Mouse (Mus musculus) right cerebral cortex, postnatal 10 days (tissue): Measurements from ENCODE around the gene Kirrel3.

ENCODE experiments used
- DNase-seq, 2 experiments: peaks; one replicate each; pipeline ENCODE4 v3.0.0; 2021; ENCODE audit warnings: low spot score in 2 of 2

The Kirrel3 gene

GRCm38 (mm10) chr9:34600326-34600725 lies 114.6 kb downstream of the Kirrel3 start:
- DNase-seq = no peak

DNA sequence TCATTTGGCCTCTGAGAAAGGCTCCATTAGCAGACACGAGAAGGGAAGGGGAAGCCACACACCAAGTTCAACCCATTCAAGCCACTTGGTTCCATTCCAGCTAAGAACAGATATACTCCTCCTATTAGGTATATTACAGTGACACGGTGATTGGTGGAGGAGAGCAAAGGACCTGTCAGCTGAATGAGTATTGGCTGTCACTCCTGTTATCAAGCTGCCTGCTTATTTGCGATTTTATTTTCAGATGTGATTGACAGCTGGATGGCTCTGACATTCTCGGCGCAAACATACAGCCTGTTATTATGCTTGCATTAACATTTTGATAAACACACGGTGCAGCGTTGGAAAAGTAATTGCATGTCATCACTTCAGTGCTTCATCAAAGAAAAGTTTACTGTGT lies 118.1 kb downstream of the Kirrel3 start:
- no peak for DNase-seq

- DNase-seq = no peak
Observed at GRCm38 (mm10) chr9:34604931-34605330, 119.2 kb downstream of the Kirrel3 start.

DNA sequence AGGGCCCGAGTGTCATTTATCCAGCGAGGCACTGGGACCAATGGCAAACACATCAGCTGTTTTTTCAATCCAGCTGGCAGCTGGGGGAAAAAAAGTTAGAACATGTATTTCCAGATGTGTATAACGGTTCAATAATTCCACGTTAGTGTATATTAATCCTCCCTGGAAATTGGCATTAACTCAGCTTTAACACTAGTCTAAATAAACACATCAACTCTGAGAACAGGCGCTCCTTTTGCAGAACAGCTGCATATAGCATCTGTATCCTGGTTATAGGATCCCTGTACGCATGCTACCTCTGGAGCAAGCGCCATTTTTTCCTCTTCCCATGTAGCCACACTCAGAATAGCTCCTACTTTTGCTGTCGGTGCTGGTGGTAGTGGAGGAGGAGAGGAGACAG lies 119.8 kb downstream of the Kirrel3 start:
- no peak for DNase-seq

- DNase-seq = no peak
Observed at GRCm38 (mm10) chr9:34607976-34608375, 122.3 kb downstream of the Kirrel3 start.

DNA sequence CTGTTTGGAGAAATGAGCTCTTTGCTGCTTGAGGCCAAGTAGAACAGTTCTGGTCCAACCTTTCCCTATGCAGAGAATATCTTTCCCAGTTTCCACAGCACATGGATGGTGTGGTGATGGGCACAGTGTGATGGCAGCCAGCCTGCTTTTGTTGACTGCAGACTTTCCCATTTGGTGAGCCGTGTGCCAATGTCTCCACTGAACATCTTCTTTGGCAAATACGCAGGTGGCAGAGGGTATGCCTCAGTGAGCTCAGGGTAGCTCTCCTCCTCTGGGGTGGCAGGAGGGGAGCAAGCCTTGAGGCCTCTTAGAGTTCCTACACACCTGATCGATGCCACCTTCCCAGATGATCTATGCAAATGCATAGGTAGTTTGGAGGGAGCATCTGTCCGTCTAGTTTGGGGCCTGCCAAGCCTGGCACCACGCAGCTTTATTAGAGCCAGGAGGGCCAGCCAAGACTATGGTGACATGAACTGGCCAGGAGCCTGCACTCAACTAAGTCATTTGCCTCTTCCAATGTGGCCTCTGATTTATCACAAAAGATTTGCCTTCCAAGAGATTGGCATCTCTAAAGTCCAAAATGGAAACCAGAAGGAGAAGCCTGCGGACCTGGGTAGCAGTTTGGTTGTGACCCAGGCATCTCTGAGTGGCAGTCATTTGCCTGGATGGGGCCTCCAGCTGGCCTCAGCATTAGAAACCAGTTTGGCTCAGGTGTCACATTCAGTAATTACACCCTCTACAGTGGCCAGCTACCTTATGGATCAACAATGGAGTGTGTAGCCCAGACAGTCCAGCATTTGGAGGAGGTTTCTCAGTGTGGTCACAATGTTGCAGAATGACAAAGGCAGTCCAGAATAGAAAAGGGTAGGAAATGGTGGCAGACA lies 127.4 kb downstream of the Kirrel3 start:
- DNase-seq = peak in 1 of 2 experiments; percentile 43

GRCm38 (mm10) chr9:34618099-34618498 lies 132.4 kb downstream of the Kirrel3 start:
- DNase-seq = no peak

DNA sequence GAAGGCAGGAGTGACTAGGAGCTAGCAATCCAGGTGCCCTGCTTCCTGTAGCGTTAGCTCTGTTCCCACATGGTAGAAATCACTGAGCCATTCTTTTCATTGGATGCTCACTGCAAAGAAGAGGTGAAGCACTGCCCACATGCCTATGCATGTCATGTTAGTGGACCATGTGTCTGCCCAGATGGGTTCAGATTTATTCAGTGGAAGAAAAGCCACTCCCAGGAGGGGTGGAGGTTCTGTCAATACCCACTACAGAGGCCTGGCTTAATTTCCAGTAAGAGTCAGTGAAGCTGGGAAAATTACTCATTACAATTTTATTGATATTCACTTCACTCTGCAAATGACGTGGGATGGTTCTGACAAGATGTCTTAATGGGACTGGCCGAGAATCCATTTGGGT lies 134.2 kb downstream of the Kirrel3 start:
- DNase-seq = no peak

DNA sequence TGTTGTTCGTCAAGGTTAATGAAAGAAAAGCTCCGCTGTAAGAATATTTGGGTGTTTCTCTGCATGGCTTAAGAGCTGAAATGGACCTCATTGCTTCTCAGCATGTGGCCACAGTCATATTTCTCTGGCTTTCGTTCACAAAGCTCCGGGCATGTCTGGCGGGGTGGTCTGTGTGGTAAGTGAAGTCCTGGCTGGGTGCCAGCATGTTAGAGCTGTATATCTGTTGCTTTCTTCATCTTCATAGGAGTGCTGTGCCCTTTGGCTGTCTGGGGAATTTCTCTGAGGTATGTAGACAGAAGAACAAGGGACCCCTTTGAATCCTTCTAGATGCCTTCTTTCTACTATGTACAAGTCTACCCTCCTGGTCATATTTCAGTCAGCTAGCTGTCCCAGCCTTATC lies 137.8 kb downstream of the Kirrel3 start:
- no peak for DNase-seq

- DNase-seq = no peak
Observed at GRCm38 (mm10) chr9:34624021-34624420, 138.3 kb downstream of the Kirrel3 start.

DNA sequence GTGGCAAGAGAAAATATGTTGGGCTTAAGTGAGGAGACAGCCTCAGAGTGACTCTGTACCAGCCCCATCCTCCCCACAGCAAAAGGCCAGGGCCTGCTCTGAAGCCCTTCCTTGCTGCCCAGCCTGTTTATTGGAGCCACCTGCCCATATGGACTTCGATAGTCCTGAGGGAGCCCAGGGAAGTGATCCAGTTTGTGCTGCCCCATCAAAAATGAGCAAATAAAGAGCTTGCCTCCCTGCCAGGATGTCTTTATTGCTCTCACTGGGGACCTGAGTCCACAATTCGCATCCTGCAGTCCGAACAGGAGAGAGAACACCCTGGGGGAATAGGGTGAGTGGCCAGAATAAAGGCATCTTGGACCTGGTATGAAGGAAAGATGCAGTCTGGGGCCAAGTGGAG lies 143.1 kb downstream of the Kirrel3 start:
- no peak for DNase-seq

DNA sequence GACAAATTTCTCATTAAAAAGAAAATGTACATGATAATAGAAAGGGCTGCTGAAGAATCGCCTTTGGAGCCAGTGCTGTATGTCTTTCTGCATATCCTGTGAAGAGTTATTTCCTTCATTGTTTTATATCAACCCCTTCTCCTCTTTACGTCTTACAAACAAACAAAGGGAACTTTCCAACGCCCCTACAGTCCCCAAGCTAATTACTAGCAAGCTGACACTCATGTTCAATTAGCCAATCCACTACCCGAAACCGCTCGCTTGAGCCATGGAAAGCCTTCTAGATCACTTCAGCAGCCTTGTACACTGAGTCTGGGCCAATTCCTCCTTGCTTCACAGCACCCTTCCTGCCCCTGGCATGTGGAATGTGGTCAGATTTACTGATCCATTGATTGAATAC lies 150.0 kb downstream of the Kirrel3 start:
- no peak for DNase-seq

DNA sequence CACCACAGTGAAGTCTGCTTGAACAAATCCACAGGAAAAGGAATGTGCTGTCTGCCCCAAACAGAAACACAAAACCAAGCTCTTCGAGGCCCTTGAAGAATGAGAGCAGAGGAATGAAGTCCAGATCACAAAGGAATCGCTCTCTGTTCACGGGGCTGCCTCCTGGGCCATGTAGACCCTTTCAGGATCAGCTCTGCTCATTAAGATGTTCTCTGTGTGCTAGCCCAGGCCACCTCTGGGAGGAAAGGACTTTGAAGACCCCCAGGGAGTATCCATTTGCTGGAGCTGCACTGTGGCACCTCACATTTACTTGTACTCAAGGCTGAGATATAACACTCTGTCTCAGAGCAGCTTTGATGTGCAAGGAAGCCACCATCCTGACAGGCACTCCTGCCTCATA lies 158.2 kb downstream of the Kirrel3 start:
- no peak for DNase-seq

DNA sequence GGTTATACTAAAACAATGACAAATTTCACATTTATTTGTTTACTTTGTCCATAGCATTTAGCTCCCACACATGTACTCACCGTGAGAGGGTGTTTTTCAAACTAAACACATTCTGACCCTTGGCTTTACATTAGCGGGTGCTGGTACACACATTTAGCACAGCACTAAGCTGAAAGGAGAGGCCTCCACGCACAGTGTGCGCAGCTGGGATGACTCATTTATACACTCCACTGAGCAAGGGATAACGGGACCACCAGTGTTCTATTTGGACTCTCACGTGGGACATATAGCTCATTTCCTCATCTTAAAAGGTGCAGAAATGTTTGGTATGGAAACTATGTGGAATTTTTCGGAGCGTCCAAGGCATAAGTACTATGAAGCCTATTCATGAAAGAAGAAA lies 158.7 kb downstream of the Kirrel3 start:
- no peak for DNase-seq

GRCm38 (mm10) chr9:34646831-34647230 lies 161.1 kb downstream of the Kirrel3 start:
- no peak for DNase-seq

DNA sequence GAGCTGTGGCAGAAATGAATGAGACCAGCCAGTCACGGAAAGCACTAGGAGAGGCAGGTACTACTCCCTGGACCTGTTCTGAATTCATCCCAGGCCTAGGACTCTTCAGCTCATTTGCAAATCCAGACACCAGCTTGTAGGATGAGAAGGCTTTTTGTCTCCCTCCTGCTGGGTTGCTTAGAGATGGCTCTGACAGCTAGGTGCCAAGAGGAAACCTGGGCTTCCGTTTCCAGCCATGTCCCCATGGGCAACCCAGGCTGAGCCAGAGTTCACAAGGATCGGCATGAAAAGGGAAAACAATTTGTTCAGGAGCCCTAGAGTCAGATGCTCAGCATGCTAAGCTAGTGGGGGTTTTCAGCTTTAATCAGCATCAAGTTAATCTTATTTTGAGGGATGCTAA lies 166.6 kb downstream of the Kirrel3 start:
- DNase-seq = no peak

GRCm38 (mm10) chr9:34653141-34653540 lies 167.4 kb downstream of the Kirrel3 start:
- no peak for DNase-seq

- DNase-seq = no peak
Observed at GRCm38 (mm10) chr9:34660566-34660965, 174.9 kb downstream of the Kirrel3 start.

DNA sequence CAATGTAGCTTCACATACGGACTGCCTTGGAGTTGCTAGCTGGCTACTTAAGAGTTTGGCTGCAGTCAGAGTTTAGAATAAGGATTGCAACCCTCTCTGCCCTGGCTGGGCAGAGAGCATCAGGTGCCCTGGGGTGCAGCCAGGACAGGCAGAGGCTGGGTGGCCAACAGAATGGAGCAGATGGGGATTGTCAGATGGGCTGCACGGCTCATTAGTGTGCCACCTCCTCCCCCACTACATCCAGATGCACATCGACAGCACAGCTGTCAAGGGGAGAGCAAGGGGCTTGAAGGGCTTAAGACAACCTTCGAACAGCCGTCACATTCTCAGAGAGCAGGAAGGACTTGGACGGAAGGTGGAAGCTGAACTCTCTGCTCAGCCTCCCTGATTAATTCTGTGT lies 177.7 kb downstream of the Kirrel3 start:
- no peak for DNase-seq

DNA sequence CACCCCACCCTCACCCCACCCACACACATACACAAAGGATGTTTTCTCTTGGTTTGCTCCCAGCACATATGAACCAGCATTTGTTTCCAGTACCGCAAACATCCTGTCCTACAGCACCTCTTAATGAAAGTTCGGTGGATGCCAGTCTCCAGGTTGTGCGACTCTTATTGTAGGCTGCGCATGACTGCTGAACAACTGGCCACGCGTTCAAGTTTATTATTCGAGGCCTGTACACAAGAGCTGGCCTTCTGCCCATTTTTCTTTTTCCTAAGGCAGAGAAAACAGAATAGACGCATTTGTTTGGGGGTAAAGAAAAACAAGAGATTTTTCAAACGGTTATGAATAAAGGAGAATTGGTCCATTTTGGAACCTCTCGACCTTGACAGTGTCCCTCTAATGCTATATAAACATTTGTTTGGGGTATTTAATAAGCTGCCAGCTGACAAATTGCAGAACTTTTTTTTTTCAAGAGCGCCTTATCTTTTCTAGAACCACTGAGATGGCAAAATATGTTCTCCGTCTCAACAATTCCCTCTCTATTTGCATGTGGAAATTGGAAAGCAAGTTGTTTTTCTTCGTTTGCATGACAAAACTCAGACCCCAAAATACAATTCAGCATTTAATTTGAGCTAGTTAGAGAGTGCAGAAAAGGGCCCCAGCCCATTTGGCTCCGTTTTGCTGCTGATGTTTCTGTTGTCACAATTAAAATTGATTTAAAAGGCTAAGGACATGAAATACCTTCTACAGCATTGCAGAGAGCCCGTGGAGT lies 179.9 kb downstream of the Kirrel3 start:
- no peak for DNase-seq

DNA sequence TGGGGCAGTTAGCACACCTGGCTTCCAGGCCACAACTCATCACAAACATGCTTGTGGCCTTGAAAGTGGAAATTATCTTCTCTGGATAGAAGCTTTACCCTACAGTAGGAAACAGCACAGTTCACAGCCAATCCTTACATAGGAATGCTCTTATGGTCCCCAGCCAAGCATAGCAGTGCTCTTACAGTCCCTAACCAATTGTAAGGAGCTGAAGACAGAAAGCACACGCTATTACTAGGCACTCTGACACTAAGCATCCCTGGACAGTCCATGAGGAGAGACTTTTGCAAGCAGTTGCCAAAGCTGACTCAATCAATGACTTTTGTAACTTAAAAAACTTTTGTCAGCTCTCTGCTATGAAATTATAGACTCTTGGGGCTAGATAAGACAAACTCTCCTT lies 181.5 kb downstream of the Kirrel3 start:
- DNase-seq = no peak

DNA sequence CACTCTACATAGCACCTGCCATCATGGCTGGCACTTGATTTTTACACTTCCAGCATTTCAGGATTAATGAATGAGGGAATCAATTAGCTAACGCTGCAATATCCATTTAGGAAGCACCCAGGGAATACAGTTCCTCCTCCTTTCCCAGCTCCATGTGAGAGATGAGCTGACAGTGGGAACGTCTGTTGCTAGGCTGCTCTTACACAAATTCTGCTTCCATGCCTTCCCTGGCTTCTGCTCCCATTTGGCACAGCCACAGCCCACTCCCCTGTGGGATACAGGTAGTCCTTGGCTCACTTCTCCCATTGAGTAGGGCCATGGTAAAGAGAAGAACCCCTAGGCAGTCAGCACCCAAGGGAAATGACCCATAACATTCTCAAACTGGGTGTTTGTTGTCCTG lies 185.2 kb downstream of the Kirrel3 start:
- DNase-seq = no peak

- DNase-seq = peak; percentile 61 to 71
Observed at GRCm38 (mm10) chr9:34686798-34687197, 201.1 kb downstream of the Kirrel3 start.
